Mouse (Mus musculus) heart, postnatal 0 days (tissue): Measurements from ENCODE around the gene Zfp652. TPM values are rescaled to one million over a fixed set of nuclear protein-coding genes. Genes with fewer than 3 reads are reported as not detected.
A peak's percentile ranks its signal among the peaks of the same experiment; 100 is the strongest.

Experiments used
- ATAC-seq: fragments of 200-750 bp; cut with Nextera tagmentation; 2 replicates; pipeline ENCODE4 v1.8.0; 2017; ENCODE audit warnings: low read depth, moderate number of reproducible peaks, moderate library complexity; ENCODE audit not compliant: insufficient read depth
- DNase-seq: peaks from one replicate; pipeline ENCODE4 v3.0.0-alpha.2; 2016; ENCODE audit warnings: low spot score
- H3K27ac ChIP-seq: fragments of 300-500 bp; sonication (generic); 2 replicates; pipeline ENCODE4 v1.5.1; 2014; ENCODE audit warnings: low read depth, mild to moderate bottlenecking
- H3K27me3 ChIP-seq: fragments of 300-500 bp; sonication (generic); 2 replicates; pipeline ENCODE4 v1.6.1; 2014; ENCODE audit warnings: low read length, mixed read lengths; ENCODE audit not compliant: control insufficient read depth, insufficient read depth
- H3K36me3 ChIP-seq: fragments of 300-500 bp; sonication (generic); replicated peaks from 2 replicates; pipeline ENCODE4 v1.6.1; 2014; ENCODE audit warnings: low read length, mixed read lengths; ENCODE audit not compliant: control insufficient read depth, insufficient read depth
- H3K4me1 ChIP-seq: fragments of 300-500 bp; sonication (generic); 2 replicates; pipeline ENCODE4 v1.6.1; 2014; ENCODE audit warnings: antibody characterized with exemption; ENCODE audit not compliant: control insufficient read depth, insufficient read depth
- H3K4me2 ChIP-seq: fragments of 300-500 bp; sonication (generic); 2 replicates; pipeline ENCODE4 v1.6.1; 2014; ENCODE audit warnings: low read depth, mild to moderate bottlenecking, low read length, moderate library complexity
- H3K4me3 ChIP-seq: fragments of 300-500 bp; sonication (generic); 2 replicates; pipeline ENCODE4 v1.5.1; 2014; ENCODE audit warnings: low read depth, low read length
- H3K9ac ChIP-seq: fragments of 300-500 bp; sonication (generic); replicated peaks from 2 replicates; pipeline ENCODE4 v1.6.1; 2014; ENCODE audit warnings: low read depth, low read length, mixed read lengths
- H3K9me3 ChIP-seq: fragments of 300-500 bp; sonication (generic); replicated peaks from 2 replicates; pipeline ENCODE4 v1.6.1; 2016; ENCODE audit warnings: low read length; ENCODE audit not compliant: control insufficient read depth
- CTCF ChIP-seq: IDR thresholded peaks from 2 replicates; pipeline ENCODE4 v1.5.1; 2016; ENCODE audit warnings: antibody characterized with exemption, control low read depth, low read depth
- EP300 ChIP-seq: IDR thresholded peaks from 2 replicates; pipeline ENCODE4 v1.6.1; 2016; ENCODE audit warnings: antibody characterized with exemption, low read depth
- WGBS: fragments of 180-500 bp; shearing (Covaris S2); extraction: QIAGEN DNeasy Blood & Tissue Kit; methylation state at CpG from one replicate; pipeline ENCODE4 v1.1.7; 2014; 5-methylcytosine and 5-hydroxymethylcytosine counted together
- polyA plus RNA-seq: library from polyadenylated mRNA; unstranded; fragments of >200 nt; fragmentation: Nextera tagmentation; extraction: Ambion mirVana; gene quantifications from 2 replicates; pipeline ENCODE4 v1.2.1, GENCODE M21; 2015
- total RNA-seq: library from RNA; depleted of rRNA; stranded (reverse); fragments of >200 nt; gene quantifications from 2 replicates; pipeline ENCODE4 v1.2.3, GENCODE M21; 2014; ENCODE audit warnings: low replicate concordance

The Zfp652 gene
- total and polyA plus RNA-seq, 2 experiments from 2014 or later, result 9.9 to 13.6 TPM

- Histone ChIP-seq H3K36me3 (no peaks in the 10 kb centered on the region), H3K27me3 (no peaks in the 10 kb centered on the region), H3K4me3 (no peak overlapping the region), H3K4me2 (no peak overlapping the region), H3K9me3 (no peaks in the 10 kb centered on the region), H3K27ac (peak overlapping the region; percentile 1; the same call in 1 of the 2 replicates), H3K9ac (no peak overlapping the region), H3K4me1 (peaks cover 13% of the 10 kb centered on the region)
- DNase-seq (peak; percentile 20), ATAC-seq (no peak)
- WGBS, result 33% methylated on average over 17 of the region's 17 CpGs
- TF ChIP-seq CTCF (no peak), EP300 (no peak)
Measured at GRCm38 (mm10) chr11:95777323-95778297, 65.1 kb downstream of the Zfp652 start.

- Histone ChIP-seq H3K9ac (no peak overlapping the region), H3K9me3 (no peaks in the 10 kb centered on the region), H3K4me1 (peaks cover 10% of the 10 kb centered on the region), H3K36me3 (no peaks in the 10 kb centered on the region), H3K4me3 (no peak overlapping the region), H3K4me2 (no peak overlapping the region), H3K27me3 (no peaks in the 10 kb centered on the region), H3K27ac (no peak overlapping the region)
- no peak for ATAC-seq
- WGBS, result 90% methylated on average over 4 of the region's 4 CpGs
- no peak for TF ChIP-seq EP300
- TF ChIP-seq CTCF, result peak; percentile 29
- DNase-seq, result no peak
Measured at GRCm38 (mm10) chr11:95778831-95779251, 66.4 kb downstream of the Zfp652 start.

GRCm38 (mm10) chr11:95779366-95779765, 66.9 kb downstream of the Zfp652 start:
- H3K27ac ChIP-seq, result no peak overlapping the region
- H3K36me3 ChIP-seq, result no peaks in the 10 kb centered on the region
- DNase-seq, result no peak
- WGBS, result 85% methylated on average over 4 of the region's 4 CpGs
- no peaks in the 10 kb centered on the region for H3K9me3 ChIP-seq
- no peaks in the 10 kb centered on the region for H3K27me3 ChIP-seq
- peaks cover 9% of the 10 kb centered on the region; the same call in 1 of the 2 replicates for H3K4me1 ChIP-seq
- ATAC-seq, result no peak
- no peak overlapping the region for H3K4me2 ChIP-seq
- H3K4me3 ChIP-seq, result no peak overlapping the region
- TF ChIP-seq CTCF, result no peak
- TF ChIP-seq EP300, result no peak
- no peak overlapping the region for H3K9ac ChIP-seq

GRCm38 (mm10) chr11:95780480-95780879, 68.0 kb downstream of the Zfp652 start:
- WGBS, result 90% methylated on average over 8 of the region's 8 CpGs
- DNase-seq (no peak), ATAC-seq (no peak)
- Histone ChIP-seq H3K36me3 (no peaks in the 10 kb centered on the region), H3K4me3 (no peak overlapping the region), H3K9ac (no peak overlapping the region), H3K4me1 (peaks cover 9% of the 10 kb centered on the region; the same call in 1 of the 2 replicates), H3K27me3 (no peaks in the 10 kb centered on the region), H3K27ac (no peak overlapping the region), H3K4me2 (no peak overlapping the region), H3K9me3 (no peaks in the 10 kb centered on the region)
- TF ChIP-seq CTCF (no peak), EP300 (no peak)

GRCm38 (mm10) chr11:95781557-95781956, 69.1 kb downstream of the Zfp652 start:
- Histone ChIP-seq H3K27ac (no peak overlapping the region), H3K4me3 (no peak overlapping the region), H3K36me3 (no peaks in the 10 kb centered on the region), H3K4me1 (peaks cover 9% of the 10 kb centered on the region; the same call in 1 of the 2 replicates), H3K9me3 (0 out of 2 replicates have a peak, but pooled peaks cover 3% of the 10 kb centered on the region), H3K9ac (no peak overlapping the region), H3K27me3 (no peaks in the 10 kb centered on the region), H3K4me2 (no peak overlapping the region)
- WGBS, result 85% methylated on average over 11 of the region's 11 CpGs
- no peak for DNase-seq
- TF ChIP-seq EP300 (no peak), CTCF (no peak)
- no peak for ATAC-seq
